Mouse (Mus musculus): ENCODE measurements around the gene Pten. TPM values are rescaled to one million over a fixed set of nuclear protein-coding genes. Genes with fewer than 3 reads are reported as not detected.

Pten gene
- polyA plus RNA-seq, 1 experiment from 2014 or later: 7.8 TPM

DNA sequence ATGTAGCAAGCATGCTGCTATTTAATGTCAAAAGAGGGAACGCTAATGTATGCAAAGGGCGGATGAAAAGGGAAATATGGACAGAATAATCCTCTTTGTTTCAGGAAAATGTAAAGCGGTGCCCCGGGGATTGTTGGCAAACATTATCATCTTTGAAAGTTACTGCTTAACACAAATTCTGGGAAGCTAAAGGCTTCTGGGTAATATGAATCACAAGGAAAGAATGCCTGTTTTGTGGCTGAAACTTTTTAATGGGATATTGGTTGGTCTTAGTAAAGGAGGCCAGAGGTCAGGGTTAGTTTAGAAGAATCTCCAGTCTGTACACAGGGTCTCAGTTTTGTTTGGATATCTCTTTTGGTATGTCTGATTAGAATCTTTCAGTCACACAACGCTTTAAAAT, 87.2 kb downstream of the Pten start:
- WGBS: 96% methylated on average over 5 of the region's 5 CpGs

DNA sequence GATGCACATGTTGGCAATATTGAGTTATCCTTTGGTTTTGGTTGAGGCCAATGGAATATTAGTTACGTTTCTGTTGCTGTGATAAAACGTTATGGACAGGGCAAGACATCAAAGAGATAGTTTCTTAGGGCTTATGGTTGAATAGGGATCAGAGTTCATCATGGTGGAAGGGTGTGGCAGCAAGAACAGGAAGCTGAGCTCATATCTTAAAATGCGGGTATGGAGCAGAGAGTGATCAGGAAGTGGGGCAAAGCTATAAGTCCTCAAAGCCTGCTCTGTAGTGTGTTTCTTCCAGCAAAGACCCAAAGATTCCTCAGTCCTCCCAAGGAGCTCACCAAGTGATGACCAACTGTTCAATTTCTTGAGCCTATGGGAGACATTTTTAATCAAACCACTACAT, 90.7 kb downstream of the Pten start:
- no peak for DNase-seq (ENCODE audit: low spot score)
- Histone ChIP-seq H3K4me1 (ENCODE audit: control insufficient read depth, insufficient read depth, low read length) (no peaks in the 10 kb centered on the region), H3K27me3 (ENCODE audit: control insufficient read depth, insufficient read depth, low read length) (no peaks in the 10 kb centered on the region), H3K36me3 (ENCODE audit: control insufficient read depth, insufficient read depth, low read length) (no peaks in the 10 kb centered on the region), H3K4me2 (ENCODE audit: low read depth, severe bottlenecking) (no peak overlapping the region), H3K27ac (replicated peaks; ENCODE audit: low read depth, low read length) (no peak overlapping the region), H3K9ac (ENCODE audit: low read length) (no peak overlapping the region), H3K9me3 (ENCODE audit: control insufficient read depth, low read length) (no peaks in the 10 kb centered on the region), H3K4me3 (ENCODE audit: low read depth, low read length) (no peak overlapping the region)
- ATAC-seq (ENCODE audit: insufficient number of reproducible peaks, low FRiP score, low TSS enrichment, low read depth): no peak
- WGBS: 86% methylated on average over 3 of the region's 3 CpGs

More for the DNA sequence above, 87.2 kb downstream of the Pten start:
- ATAC-seq (ENCODE audit: insufficient number of reproducible peaks, low FRiP score, low TSS enrichment, low read depth) (no peak), DNase-seq (ENCODE audit: low spot score) (no peak)
- no peak overlapping the region for H3K9ac ChIP-seq (ENCODE audit: low read length)
- H3K4me1 ChIP-seq (ENCODE audit: control insufficient read depth, insufficient read depth, low read length): no peaks in the 10 kb centered on the region
- no peaks in the 10 kb centered on the region for H3K36me3 ChIP-seq (ENCODE audit: control insufficient read depth, insufficient read depth, low read length)
- H3K27me3 ChIP-seq (ENCODE audit: control insufficient read depth, insufficient read depth, low read length): no peaks in the 10 kb centered on the region
- H3K4me3 ChIP-seq (ENCODE audit: low read depth, low read length): no peak overlapping the region
- H3K9me3 ChIP-seq (ENCODE audit: control insufficient read depth, low read length): no peaks in the 10 kb centered on the region
- H3K27ac ChIP-seq (replicated peaks; ENCODE audit: low read depth, low read length): no peak overlapping the region
- no peak overlapping the region for H3K4me2 ChIP-seq (ENCODE audit: low read depth, severe bottlenecking)

DNA sequence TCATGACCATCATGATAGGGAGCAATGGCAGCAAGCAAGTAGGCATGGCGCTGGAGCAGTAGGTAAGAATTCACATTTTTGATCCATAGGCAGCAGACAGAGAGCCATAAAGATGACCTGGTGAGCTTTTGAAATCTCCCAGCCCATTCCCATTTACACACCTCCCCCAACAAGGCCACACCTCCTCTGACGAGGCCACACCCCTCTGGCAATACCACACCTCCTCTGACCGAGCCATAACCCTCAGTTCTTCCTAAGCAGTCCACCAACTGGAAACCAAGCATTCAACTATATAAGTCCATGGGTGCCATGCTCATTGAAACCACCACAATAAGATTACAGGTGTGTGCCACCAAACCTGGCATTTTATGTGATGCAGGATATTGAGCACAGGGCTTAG, 95.0 kb downstream of the Pten start:
- no peaks in the 10 kb centered on the region for H3K4me1 ChIP-seq (ENCODE audit: control insufficient read depth, insufficient read depth, low read length)
- H3K9me3 ChIP-seq (ENCODE audit: control insufficient read depth, low read length): no peaks in the 10 kb centered on the region
- H3K4me3 ChIP-seq (ENCODE audit: low read depth, low read length): no peak overlapping the region
- ATAC-seq (ENCODE audit: insufficient number of reproducible peaks, low FRiP score, low TSS enrichment, low read depth) (no peak), DNase-seq (ENCODE audit: low spot score) (no peak)
- no peak overlapping the region for H3K9ac ChIP-seq (ENCODE audit: low read length)
- no peaks in the 10 kb centered on the region for H3K27me3 ChIP-seq (ENCODE audit: control insufficient read depth, insufficient read depth, low read length)
- WGBS: 77% methylated on average over 3 of the region's 3 CpGs
- no peak overlapping the region for H3K4me2 ChIP-seq (ENCODE audit: low read depth, severe bottlenecking)
- H3K36me3 ChIP-seq (ENCODE audit: control insufficient read depth, insufficient read depth, low read length): no peaks in the 10 kb centered on the region
- H3K27ac ChIP-seq (replicated peaks; ENCODE audit: low read depth, low read length): no peak overlapping the region

DNA sequence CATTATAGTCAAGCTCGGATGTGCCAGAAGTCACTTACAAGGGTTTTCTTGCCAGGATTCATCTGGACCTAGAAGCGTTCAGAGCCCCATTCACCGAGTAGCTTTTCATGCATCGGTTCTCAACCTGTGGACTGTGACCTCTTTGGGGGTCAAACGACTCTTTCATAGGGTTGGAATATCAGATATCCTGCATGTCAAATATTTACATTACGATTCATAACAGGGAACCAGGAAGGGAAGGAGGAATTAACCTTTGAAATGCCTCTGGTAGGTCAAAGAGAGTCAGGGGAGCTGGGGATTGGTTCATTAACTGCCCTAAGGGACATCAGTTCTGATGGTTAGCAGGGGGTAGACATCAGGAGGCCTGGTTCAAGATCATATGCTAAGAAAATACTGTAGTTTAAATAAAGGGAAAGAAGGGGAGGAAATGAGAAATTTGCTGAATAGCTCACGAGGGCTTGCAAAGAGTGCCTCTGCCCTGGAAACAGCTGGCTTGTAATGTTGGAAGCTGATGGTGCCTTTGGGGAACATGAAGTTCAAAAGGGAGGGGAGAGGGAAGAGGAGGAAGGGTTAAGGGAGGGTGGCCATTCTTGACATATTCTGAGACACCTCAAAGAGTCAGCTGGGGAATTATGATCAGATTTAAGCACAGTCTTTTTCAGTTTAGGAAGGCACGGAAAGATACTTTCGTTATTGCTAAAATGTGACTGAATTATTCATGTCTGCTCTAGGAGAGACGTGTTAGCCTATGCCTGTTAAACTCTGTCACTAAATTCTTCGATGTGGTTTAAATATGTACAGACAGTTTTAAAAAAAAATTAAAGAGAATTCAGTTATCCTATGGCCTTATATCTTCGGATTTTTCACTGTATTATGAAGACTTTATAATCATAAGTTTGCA, 104.6 kb downstream of the Pten start:
- 76% methylated on average over 12 of the region's 12 CpGs for WGBS
- Histone ChIP-seq H3K4me3 (ENCODE audit: low read depth, low read length) (no peak overlapping the region), H3K9me3 (ENCODE audit: control insufficient read depth, low read length) (no peaks in the 10 kb centered on the region), H3K4me1 (ENCODE audit: control insufficient read depth, insufficient read depth, low read length) (no peaks in the 10 kb centered on the region), H3K27ac (replicated peaks; ENCODE audit: low read depth, low read length) (no peak overlapping the region), H3K27me3 (ENCODE audit: control insufficient read depth, insufficient read depth, low read length) (no peaks in the 10 kb centered on the region), H3K36me3 (ENCODE audit: control insufficient read depth, insufficient read depth, low read length) (no peaks in the 10 kb centered on the region), H3K4me2 (ENCODE audit: low read depth, severe bottlenecking) (no peak overlapping the region), H3K9ac (ENCODE audit: low read length) (no peak overlapping the region)
- DNase-seq (ENCODE audit: low spot score) (no peak), ATAC-seq (ENCODE audit: insufficient number of reproducible peaks, low FRiP score, low TSS enrichment, low read depth) (no peak)

DNA sequence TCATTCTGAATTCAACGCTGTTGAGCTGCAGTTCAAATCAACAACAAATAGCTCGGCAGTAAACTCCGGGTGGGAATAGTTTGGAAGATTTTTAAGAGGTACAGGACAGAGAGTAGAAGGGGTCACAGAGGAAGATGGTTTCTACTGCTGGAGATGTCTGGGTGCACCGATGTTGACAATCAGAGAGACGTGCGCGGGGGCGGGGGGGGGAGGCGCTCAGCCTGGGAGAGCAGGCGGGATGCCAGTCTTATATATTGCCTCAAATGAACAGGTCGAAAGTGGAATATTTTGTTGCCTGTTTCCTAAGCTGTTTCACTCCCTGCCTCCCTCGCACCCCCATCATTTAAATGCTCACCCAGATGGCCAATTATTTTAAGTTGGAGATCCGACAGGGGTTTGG, 109.5 kb downstream of the Pten start:
- Histone ChIP-seq H3K9ac (ENCODE audit: low read length) (peak overlapping the region; percentile 5; the same call in 1 of the 2 replicates), H3K9me3 (ENCODE audit: control insufficient read depth, low read length) (no peaks in the 10 kb centered on the region), H3K36me3 (ENCODE audit: control insufficient read depth, insufficient read depth, low read length) (no peaks in the 10 kb centered on the region), H3K4me2 (ENCODE audit: low read depth, severe bottlenecking) (peak overlapping the region; percentile 36), H3K27me3 (ENCODE audit: control insufficient read depth, insufficient read depth, low read length) (no peaks in the 10 kb centered on the region), H3K27ac (replicated peaks; ENCODE audit: low read depth, low read length) (no peak overlapping the region), H3K4me1 (ENCODE audit: control insufficient read depth, insufficient read depth, low read length) (no peaks in the 10 kb centered on the region), H3K4me3 (ENCODE audit: low read depth, low read length) (no peak overlapping the region)
- no peak; the same call in 1 of the 2 replicates for ATAC-seq (ENCODE audit: insufficient number of reproducible peaks, low FRiP score, low TSS enrichment, low read depth)
- WGBS: 7% methylated on average over 13 of the region's 13 CpGs
- DNase-seq (ENCODE audit: low spot score): no peak

DNA sequence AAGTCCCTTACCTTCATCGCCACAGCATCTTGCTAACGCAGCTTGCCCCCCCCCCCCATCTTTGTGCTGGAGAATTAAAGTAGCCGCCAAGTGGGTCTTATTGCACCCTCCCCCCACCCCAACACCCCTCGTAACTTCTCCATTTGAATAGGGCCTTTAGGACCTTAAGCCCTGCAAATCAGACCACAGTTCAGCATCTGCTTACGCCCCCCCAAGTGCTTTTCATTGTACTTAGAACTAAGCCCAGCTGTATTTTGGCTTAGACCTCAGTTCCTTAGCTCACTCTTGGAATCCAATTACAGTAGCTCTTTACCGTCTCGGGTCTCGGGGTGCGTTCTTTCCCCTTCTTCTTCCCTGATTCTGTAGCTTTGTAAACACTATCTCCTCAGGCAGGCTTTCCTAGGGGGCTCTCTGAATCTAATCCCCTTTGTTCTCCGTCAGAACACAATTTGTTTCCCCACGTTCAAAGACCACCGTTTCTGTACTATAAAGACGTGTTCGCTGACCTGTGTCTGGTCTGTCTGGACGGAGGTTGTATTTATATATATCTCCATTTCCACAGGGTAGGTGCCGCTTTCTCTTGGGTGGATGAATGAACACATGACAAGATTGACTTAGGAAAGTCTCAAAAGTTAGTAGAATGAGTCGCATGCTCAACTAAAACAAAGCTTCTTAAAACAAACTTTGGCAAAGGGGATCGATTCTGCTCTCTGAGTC, 110.0 kb downstream of the Pten start:
- H3K9me3 ChIP-seq (ENCODE audit: control insufficient read depth, low read length): no peaks in the 10 kb centered on the region
- no peaks in the 10 kb centered on the region for H3K4me1 ChIP-seq (ENCODE audit: control insufficient read depth, insufficient read depth, low read length)
- ATAC-seq (ENCODE audit: insufficient number of reproducible peaks, low FRiP score, low TSS enrichment, low read depth): peak; percentile 60; the same call in 1 of the 2 replicates
- WGBS: 9% methylated on average over 18 of the region's 18 CpGs
- DNase-seq (ENCODE audit: low spot score): no peak
- peak overlapping the region; percentile 36 for H3K4me2 ChIP-seq (ENCODE audit: low read depth, severe bottlenecking)
- no peak overlapping the region for H3K27ac ChIP-seq (replicated peaks; ENCODE audit: low read depth, low read length)
- no peaks in the 10 kb centered on the region for H3K27me3 ChIP-seq (ENCODE audit: control insufficient read depth, insufficient read depth, low read length)
- H3K36me3 ChIP-seq (ENCODE audit: control insufficient read depth, insufficient read depth, low read length): no peaks in the 10 kb centered on the region
- peak overlapping the region; percentile 27; the same call in 1 of the 2 replicates for H3K9ac ChIP-seq (ENCODE audit: low read length)
- H3K4me3 ChIP-seq (ENCODE audit: low read depth, low read length): no peak overlapping the region

DNA sequence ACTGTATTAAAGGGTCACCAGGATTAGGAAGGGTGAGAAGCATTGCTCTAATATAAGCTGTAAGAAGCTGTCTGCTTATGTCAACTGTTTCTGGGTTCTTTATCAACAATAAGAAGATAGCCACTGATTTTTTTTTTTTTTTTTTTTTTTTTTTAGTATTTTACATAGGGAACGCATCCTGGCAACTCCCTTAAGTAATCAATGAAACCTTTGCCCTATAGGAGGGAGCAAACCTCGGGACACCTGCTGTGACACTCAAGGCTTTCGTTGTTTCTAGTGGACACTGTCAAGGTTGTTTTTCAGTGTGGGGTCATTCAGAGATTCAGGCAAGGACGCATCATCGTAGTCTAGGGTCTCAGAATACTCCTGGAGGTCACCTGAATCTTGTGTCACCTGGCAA, 111.3 kb downstream of the Pten start:
- no peak overlapping the region for H3K4me2 ChIP-seq (ENCODE audit: low read depth, severe bottlenecking)
- 65% methylated on average over 5 of the region's 5 CpGs for WGBS
- no peak overlapping the region for H3K4me3 ChIP-seq (ENCODE audit: low read depth, low read length)
- H3K9ac ChIP-seq (ENCODE audit: low read length): no peak overlapping the region
- H3K27me3 ChIP-seq (ENCODE audit: control insufficient read depth, insufficient read depth, low read length): no peaks in the 10 kb centered on the region
- H3K9me3 ChIP-seq (ENCODE audit: control insufficient read depth, low read length): no peaks in the 10 kb centered on the region
- no peak for DNase-seq (ENCODE audit: low spot score)
- ATAC-seq (ENCODE audit: insufficient number of reproducible peaks, low FRiP score, low TSS enrichment, low read depth): no peak
- H3K27ac ChIP-seq (replicated peaks; ENCODE audit: low read depth, low read length): no peak overlapping the region
- H3K4me1 ChIP-seq (ENCODE audit: control insufficient read depth, insufficient read depth, low read length): no peaks in the 10 kb centered on the region
- no peaks in the 10 kb centered on the region for H3K36me3 ChIP-seq (ENCODE audit: control insufficient read depth, insufficient read depth, low read length)

DNA sequence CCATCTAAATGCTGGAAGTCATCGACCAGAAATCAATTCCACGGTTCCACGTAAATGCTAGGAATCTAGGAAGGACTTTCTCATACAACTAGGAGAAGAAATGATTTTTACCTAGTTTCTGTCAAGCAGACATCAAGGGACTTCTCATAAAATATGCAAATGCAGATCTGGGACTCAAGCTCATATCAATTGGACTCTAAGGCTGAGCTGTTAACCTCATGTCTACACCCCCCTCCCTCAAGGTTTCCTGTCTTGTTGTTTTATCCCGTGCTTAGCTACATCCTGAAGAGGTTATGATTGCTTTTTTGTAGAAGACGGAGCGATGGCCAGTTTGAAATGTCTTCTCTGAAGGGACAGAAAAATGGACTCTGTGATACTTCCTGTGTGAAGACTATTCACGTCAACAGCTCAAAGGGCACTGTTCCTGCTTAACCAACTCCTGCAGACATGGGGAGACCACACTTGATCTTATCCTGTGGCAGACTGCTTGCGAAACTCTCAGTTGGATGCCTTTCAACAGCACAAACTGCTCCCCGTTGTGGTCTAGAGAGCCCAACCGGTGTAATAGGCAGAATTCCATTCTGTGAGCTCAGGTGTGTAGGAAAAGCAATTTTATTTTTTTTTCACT, 111.9 kb downstream of the Pten start:
- Histone ChIP-seq H3K4me3 (ENCODE audit: low read depth, low read length) (no peak overlapping the region), H3K9ac (ENCODE audit: low read length) (no peak overlapping the region), H3K9me3 (ENCODE audit: control insufficient read depth, low read length) (no peaks in the 10 kb centered on the region), H3K27ac (replicated peaks; ENCODE audit: low read depth, low read length) (no peak overlapping the region), H3K4me2 (ENCODE audit: low read depth, severe bottlenecking) (no peak overlapping the region), H3K36me3 (ENCODE audit: control insufficient read depth, insufficient read depth, low read length) (no peaks in the 10 kb centered on the region), H3K27me3 (ENCODE audit: control insufficient read depth, insufficient read depth, low read length) (no peaks in the 10 kb centered on the region), H3K4me1 (ENCODE audit: control insufficient read depth, insufficient read depth, low read length) (no peaks in the 10 kb centered on the region)
- ATAC-seq (ENCODE audit: insufficient number of reproducible peaks, low FRiP score, low TSS enrichment, low read depth) (no peak), DNase-seq (ENCODE audit: low spot score) (no peak)
- 51% methylated on average over 10 of the region's 10 CpGs for WGBS

All from limb, embryonic 11.5 days (tissue).